Mouse (Mus musculus): Measurements from ENCODE around the gene Chst12.
A peak's percentile ranks its signal among the peaks of the same experiment; 100 is the strongest.

Gene Chst12

GRCm38 (mm10) chr5:140517159-140517920, 12.0 kb downstream of the Chst12 start:
- DNase-seq (ENCODE audit: low read depth in 1 of 2, low spot score in 2 of 2) = no peak

GRCm38 (mm10) chr5:140517921-140518230, 12.5 kb downstream of the Chst12 start:
- no peak for DNase-seq (ENCODE audit: low read depth in 1 of 2, low spot score in 2 of 2)

GRCm38 (mm10) chr5:140521196-140521595, 15.8 kb downstream of the Chst12 start:
- DNase-seq (ENCODE audit: low read depth in 1 of 2, low spot score in 2 of 2) = no peak

GRCm38 (mm10) chr5:140526754-140527153, 21.4 kb downstream of the Chst12 start:
- DNase-seq (ENCODE audit: low read depth in 1 of 2, low spot score in 2 of 2) = no peak

- DNase-seq (ENCODE audit: low read depth in 1 of 2, low spot score in 2 of 2) = no peak
These were observed 32.8 kb downstream of the Chst12 start for GRCm38 (mm10) chr5:140538111-140538683.

- DNase-seq (ENCODE audit: low read depth in 1 of 2, low spot score in 2 of 2) = peak; percentile 21 to 76
These were observed 34.8 kb downstream of the Chst12 start for GRCm38 (mm10) chr5:140540106-140540505.

GRCm38 (mm10) chr5:140542811-140543575, 37.6 kb downstream of the Chst12 start:
- no peak for DNase-seq (ENCODE audit: low read depth in 1 of 2, low spot score in 2 of 2)

- DNase-seq (ENCODE audit: low read depth in 1 of 2, low spot score in 2 of 2) = no peak
These were observed 40.3 kb downstream of the Chst12 start for GRCm38 (mm10) chr5:140545651-140546050.

- DNase-seq (ENCODE audit: low read depth in 1 of 2, low spot score in 2 of 2) = no peak
These were observed 41.0 kb downstream of the Chst12 start for GRCm38 (mm10) chr5:140546332-140546731.

- DNase-seq (ENCODE audit: low read depth in 1 of 2, low spot score in 2 of 2) = no peak
These were observed 44.1 kb downstream of the Chst12 start for GRCm38 (mm10) chr5:140549306-140550047.

- no peak for DNase-seq (ENCODE audit: low read depth in 1 of 2, low spot score in 2 of 2)
These were observed 48.4 kb downstream of the Chst12 start for GRCm38 (mm10) chr5:140553719-140554118.

- DNase-seq (ENCODE audit: low read depth in 1 of 2, low spot score in 2 of 2) = no peak
These were observed 51.5 kb downstream of the Chst12 start for GRCm38 (mm10) chr5:140556859-140557258.

GRCm38 (mm10) chr5:140562601-140563000, 57.3 kb downstream of the Chst12 start:
- no peak for DNase-seq (ENCODE audit: low read depth in 1 of 2, low spot score in 2 of 2)

GRCm38 (mm10) chr5:140564896-140565295, 59.5 kb downstream of the Chst12 start, which contains the start of gene Grifin:
TSS of gene Grifin (minus strand) at chr5:140565071.
- no peak for DNase-seq (ENCODE audit: low read depth in 1 of 2, low spot score in 2 of 2)

- DNase-seq (ENCODE audit: low read depth in 1 of 2, low spot score in 2 of 2) = no peak
These were observed 60.1 kb downstream of the Chst12 start for GRCm38 (mm10) chr5:140565451-140565850.

GRCm38 (mm10) chr5:140565856-140566255, 60.5 kb downstream of the Chst12 start:
- no peak for DNase-seq (ENCODE audit: low read depth in 1 of 2, low spot score in 2 of 2)

- DNase-seq (ENCODE audit: low read depth in 1 of 2, low spot score in 2 of 2) = no peak
These were observed 60.9 kb downstream of the Chst12 start for GRCm38 (mm10) chr5:140566271-140566670.

GRCm38 (mm10) chr5:140567321-140567720, 62.0 kb downstream of the Chst12 start:
- DNase-seq (ENCODE audit: low read depth in 1 of 2, low spot score in 2 of 2) = peak in 1 of 2 experiments; percentile 49

- DNase-seq (ENCODE audit: low read depth in 1 of 2, low spot score in 2 of 2) = no peak
These were observed 62.4 kb downstream of the Chst12 start for GRCm38 (mm10) chr5:140567751-140568150.

GRCm38 (mm10) chr5:140568321-140568970, 63.1 kb downstream of the Chst12 start:
- peak in 1 of 2 experiments; percentile 57 for DNase-seq (ENCODE audit: low read depth in 1 of 2, low spot score in 2 of 2)

Measured in monocyte, adult 2 months (primary cell).